Mouse (Mus musculus): ENCODE results near the gene Pygo2.

DNA sequence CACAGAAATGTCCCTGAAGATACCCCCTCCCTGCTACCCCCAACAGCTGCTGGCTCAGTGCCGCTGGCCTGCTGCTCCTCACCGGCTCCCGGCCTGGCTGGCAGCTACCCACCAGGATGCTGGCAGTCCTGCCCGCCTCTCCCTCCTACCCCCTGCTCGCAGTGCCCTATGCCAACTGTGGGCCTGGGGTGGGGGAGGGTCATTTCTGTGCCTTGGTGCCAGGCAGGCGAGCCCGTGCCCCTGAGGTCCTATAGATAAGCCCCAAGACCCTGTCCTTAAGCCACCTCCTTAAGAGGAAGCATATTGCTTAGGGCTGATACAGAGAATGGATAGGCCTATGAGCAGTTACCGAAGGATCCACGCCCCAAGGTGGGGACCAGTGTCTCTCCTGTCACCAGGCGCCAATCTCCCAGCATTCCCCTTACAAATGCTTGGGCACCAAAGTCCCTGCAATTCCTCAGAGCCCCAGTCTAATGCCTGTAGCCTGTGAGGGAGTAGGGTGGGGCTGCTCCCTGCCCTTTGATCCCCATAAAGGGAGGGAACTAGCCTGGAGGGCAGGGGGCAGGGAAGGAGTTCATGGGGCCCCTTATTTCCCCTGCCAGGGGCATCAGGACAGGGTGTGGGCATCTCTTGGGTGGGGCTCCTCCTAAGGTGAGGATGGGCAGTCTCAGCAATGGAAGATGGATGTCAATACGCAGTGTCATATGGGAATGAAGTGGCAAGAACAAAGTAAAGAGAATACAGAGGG lies 41.7 kb upstream of the Pygo2 start:
- TF ChIP-seq POLR2A (IDR thresholded peaks at IDR 0.05; ENCODE audit: borderline replicate concordance, control insufficient read depth, low read depth, low read length) = 0 out of 2 replicates have a peak, but pooled peaks have one; percentile 20
- no peak for TF ChIP-seq CTCF (IDR thresholded peaks at IDR 0.05; ENCODE audit: control insufficient read depth, insufficient read depth, low read length)
